Mouse (Mus musculus): ENCODE data around the gene Gpr39. TPM values are rescaled to one million over a fixed set of nuclear protein-coding genes. Genes with fewer than 3 reads are reported as not detected.

Gene Gpr39
- polyA plus RNA-seq, 1 experiment from 2014 or later: not detected

GRCm38 (mm10) chr1:125660151-125660550, 16.6 kb upstream of the Gpr39 start:
- Histone ChIP-seq H3K27me3 (ENCODE audit: control insufficient read depth, insufficient read depth, low read length) (no peaks in the 10 kb centered on the region), H3K9me3 (replicated peaks; ENCODE audit: control insufficient read depth, low read length) (no peaks in the 10 kb centered on the region), H3K4me2 (ENCODE audit: low read depth, low read length) (no peak overlapping the region), H3K36me3 (replicated peaks; ENCODE audit: control insufficient read depth, insufficient read depth, low read depth, low read length) (no peaks in the 10 kb centered on the region), H3K4me3 (ENCODE audit: low read depth, low read length) (no peak overlapping the region), H3K4me1 (ENCODE audit: control insufficient read depth, insufficient read depth, low read length) (no peaks in the 10 kb centered on the region), H3K9ac (replicated peaks; ENCODE audit: low read length) (no peak overlapping the region), H3K27ac (replicated peaks; ENCODE audit: low read depth, low read length) (no peak overlapping the region)
- DNase-seq (ENCODE audit: low spot score) (no peak), ATAC-seq (replicated peaks; ENCODE audit: insufficient number of reproducible peaks, low FRiP score, low TSS enrichment, low read depth) (no peak)
- 87% methylated on average over 4 of the region's 4 CpGs for WGBS

DNA sequence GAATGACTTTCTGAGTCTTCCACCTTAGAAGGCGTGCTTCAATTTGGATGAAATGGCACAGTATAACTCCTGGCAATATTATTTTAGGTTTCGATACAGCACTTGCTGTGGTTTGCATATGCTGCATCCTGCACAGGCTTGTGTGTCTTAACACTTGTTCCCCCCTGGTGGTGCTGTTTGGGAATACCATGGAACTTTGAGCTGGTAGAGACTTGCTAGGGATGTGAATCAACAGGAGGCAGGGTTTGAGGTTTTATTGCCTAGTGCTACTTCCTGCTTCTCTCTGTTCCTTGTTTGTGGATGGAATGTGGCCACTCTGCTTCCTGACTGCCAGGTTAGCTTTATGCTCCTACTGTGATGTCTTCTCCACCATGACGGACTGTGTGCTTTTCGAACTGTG, 15.9 kb upstream of the Gpr39 start:
- Histone ChIP-seq H3K4me3 (ENCODE audit: low read depth, low read length) (no peak overlapping the region), H3K27me3 (ENCODE audit: control insufficient read depth, insufficient read depth, low read length) (no peaks in the 10 kb centered on the region), H3K4me2 (ENCODE audit: low read depth, low read length) (no peak overlapping the region), H3K27ac (replicated peaks; ENCODE audit: low read depth, low read length) (no peak overlapping the region), H3K36me3 (replicated peaks; ENCODE audit: control insufficient read depth, insufficient read depth, low read depth, low read length) (no peaks in the 10 kb centered on the region), H3K4me1 (ENCODE audit: control insufficient read depth, insufficient read depth, low read length) (no peaks in the 10 kb centered on the region), H3K9me3 (replicated peaks; ENCODE audit: control insufficient read depth, low read length) (no peaks in the 10 kb centered on the region), H3K9ac (replicated peaks; ENCODE audit: low read length) (no peak overlapping the region)
- ATAC-seq (replicated peaks; ENCODE audit: insufficient number of reproducible peaks, low FRiP score, low TSS enrichment, low read depth) (no peak), DNase-seq (ENCODE audit: low spot score) (no peak)
- 90% methylated on average over 4 of the region's 4 CpGs for WGBS

GRCm38 (mm10) chr1:125662058-125662457, 14.7 kb upstream of the Gpr39 start:
- Histone ChIP-seq H3K9ac (replicated peaks; ENCODE audit: low read length) (no peak overlapping the region), H3K27me3 (ENCODE audit: control insufficient read depth, insufficient read depth, low read length) (no peaks in the 10 kb centered on the region), H3K4me1 (ENCODE audit: control insufficient read depth, insufficient read depth, low read length) (no peaks in the 10 kb centered on the region), H3K36me3 (replicated peaks; ENCODE audit: control insufficient read depth, insufficient read depth, low read depth, low read length) (no peaks in the 10 kb centered on the region), H3K9me3 (replicated peaks; ENCODE audit: control insufficient read depth, low read length) (no peaks in the 10 kb centered on the region), H3K4me3 (ENCODE audit: low read depth, low read length) (no peak overlapping the region), H3K27ac (replicated peaks; ENCODE audit: low read depth, low read length) (no peak overlapping the region), H3K4me2 (ENCODE audit: low read depth, low read length) (no peak overlapping the region)
- WGBS: 90% methylated on average over 2 of the region's 2 CpGs
- ATAC-seq (replicated peaks; ENCODE audit: insufficient number of reproducible peaks, low FRiP score, low TSS enrichment, low read depth): no peak
- no peak for DNase-seq (ENCODE audit: low spot score)

GRCm38 (mm10) chr1:125662660-125663059, 14.1 kb upstream of the Gpr39 start:
- Histone ChIP-seq H3K4me3 (ENCODE audit: low read depth, low read length) (no peak overlapping the region), H3K36me3 (replicated peaks; ENCODE audit: control insufficient read depth, insufficient read depth, low read depth, low read length) (no peaks in the 10 kb centered on the region), H3K4me2 (ENCODE audit: low read depth, low read length) (no peak overlapping the region), H3K4me1 (ENCODE audit: control insufficient read depth, insufficient read depth, low read length) (no peaks in the 10 kb centered on the region), H3K27me3 (ENCODE audit: control insufficient read depth, insufficient read depth, low read length) (no peaks in the 10 kb centered on the region), H3K27ac (replicated peaks; ENCODE audit: low read depth, low read length) (no peak overlapping the region), H3K9ac (replicated peaks; ENCODE audit: low read length) (no peak overlapping the region), H3K9me3 (replicated peaks; ENCODE audit: control insufficient read depth, low read length) (no peaks in the 10 kb centered on the region)
- 79% methylated on average over 5 of the region's 5 CpGs for whole genome bisulfite sequencing
- DNase-seq (ENCODE audit: low spot score) (no peak), ATAC-seq (replicated peaks; ENCODE audit: insufficient number of reproducible peaks, low FRiP score, low TSS enrichment, low read depth) (no peak)

- no peaks in the 10 kb centered on the region for H3K36me3 ChIP-seq (replicated peaks; ENCODE audit: control insufficient read depth, insufficient read depth, low read depth, low read length)
- no peak for DNase-seq (ENCODE audit: low spot score)
- no peaks in the 10 kb centered on the region for H3K27me3 ChIP-seq (ENCODE audit: control insufficient read depth, insufficient read depth, low read length)
- no peak overlapping the region for H3K4me3 ChIP-seq (ENCODE audit: low read depth, low read length)
- H3K9me3 ChIP-seq (replicated peaks; ENCODE audit: control insufficient read depth, low read length): no peaks in the 10 kb centered on the region
- H3K4me2 ChIP-seq (ENCODE audit: low read depth, low read length): no peak overlapping the region
- no peaks in the 10 kb centered on the region for H3K4me1 ChIP-seq (ENCODE audit: control insufficient read depth, insufficient read depth, low read length)
- no peak overlapping the region for H3K9ac ChIP-seq (replicated peaks; ENCODE audit: low read length)
- ATAC-seq (replicated peaks; ENCODE audit: insufficient number of reproducible peaks, low FRiP score, low TSS enrichment, low read depth): no peak
- H3K27ac ChIP-seq (replicated peaks; ENCODE audit: low read depth, low read length): no peak overlapping the region
- WGBS: 82% methylated on average over 4 of the region's 4 CpGs
Observed at GRCm38 (mm10) chr1:125663104-125663503, 13.7 kb upstream of the Gpr39 start.

DNA sequence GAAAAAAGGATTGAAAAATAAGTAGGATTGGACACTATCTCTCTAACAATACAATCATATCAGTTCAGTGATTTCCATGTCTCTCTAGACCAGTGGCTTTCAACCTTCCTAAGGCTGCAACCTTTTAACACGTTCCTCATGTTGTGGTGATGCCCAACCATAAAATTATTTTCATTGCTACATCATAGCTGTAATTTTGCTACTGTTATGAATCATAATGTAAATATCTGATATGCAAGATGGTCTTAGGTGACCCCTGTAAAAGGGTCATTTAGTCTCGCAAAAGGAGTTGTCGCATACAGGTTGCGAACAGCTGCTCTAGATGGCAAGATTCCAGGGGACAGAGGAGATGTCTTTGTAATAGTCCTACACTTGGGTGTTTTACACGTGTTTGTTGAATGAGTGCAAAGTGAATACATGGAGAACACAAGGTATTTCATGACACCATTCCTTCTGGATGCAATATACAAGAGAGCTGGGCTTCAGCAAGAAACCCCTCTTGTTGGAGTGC, 11.6 kb upstream of the Gpr39 start:
- H3K27ac ChIP-seq (replicated peaks; ENCODE audit: low read depth, low read length): no peak overlapping the region
- H3K36me3 ChIP-seq (replicated peaks; ENCODE audit: control insufficient read depth, insufficient read depth, low read depth, low read length): no peaks in the 10 kb centered on the region
- DNase-seq (ENCODE audit: low spot score) (no peak), ATAC-seq (replicated peaks; ENCODE audit: insufficient number of reproducible peaks, low FRiP score, low TSS enrichment, low read depth) (no peak)
- no peak overlapping the region for H3K4me3 ChIP-seq (ENCODE audit: low read depth, low read length)
- WGBS: 74% methylated on average over 5 of the region's 5 CpGs
- no peak overlapping the region for H3K9ac ChIP-seq (replicated peaks; ENCODE audit: low read length)
- H3K9me3 ChIP-seq (replicated peaks; ENCODE audit: control insufficient read depth, low read length): no peaks in the 10 kb centered on the region
- no peaks in the 10 kb centered on the region for H3K4me1 ChIP-seq (ENCODE audit: control insufficient read depth, insufficient read depth, low read length)
- H3K27me3 ChIP-seq (ENCODE audit: control insufficient read depth, insufficient read depth, low read length): no peaks in the 10 kb centered on the region
- no peak overlapping the region for H3K4me2 ChIP-seq (ENCODE audit: low read depth, low read length)

DNA sequence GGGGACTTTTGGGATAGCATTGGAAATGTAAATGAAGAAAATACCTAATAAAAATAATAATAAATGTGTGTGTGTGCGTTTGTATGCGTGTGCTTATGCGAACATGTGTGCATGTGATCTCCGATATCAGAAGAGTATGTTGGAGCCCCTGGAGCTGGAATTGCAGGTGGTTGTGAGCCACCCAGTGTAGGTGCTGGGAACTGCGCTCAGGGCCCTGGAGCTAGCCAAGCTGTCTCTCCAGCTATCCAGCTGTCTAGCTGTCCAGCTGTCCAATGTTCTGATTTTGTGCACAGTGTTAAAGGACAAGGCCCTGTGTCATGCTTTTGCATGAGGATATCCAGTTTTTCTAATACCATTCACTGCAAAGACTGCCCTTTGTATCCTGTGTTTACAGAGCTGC, 7.8 kb upstream of the Gpr39 start:
- H3K9me3 ChIP-seq (replicated peaks; ENCODE audit: control insufficient read depth, low read length): no peaks in the 10 kb centered on the region
- no peak for ATAC-seq (replicated peaks; ENCODE audit: insufficient number of reproducible peaks, low FRiP score, low TSS enrichment, low read depth)
- no peak overlapping the region for H3K4me2 ChIP-seq (ENCODE audit: low read depth, low read length)
- WGBS: 78% methylated on average over 5 of the region's 5 CpGs
- no peaks in the 10 kb centered on the region for H3K27me3 ChIP-seq (ENCODE audit: control insufficient read depth, insufficient read depth, low read length)
- no peaks in the 10 kb centered on the region for H3K36me3 ChIP-seq (replicated peaks; ENCODE audit: control insufficient read depth, insufficient read depth, low read depth, low read length)
- no peak overlapping the region for H3K4me3 ChIP-seq (ENCODE audit: low read depth, low read length)
- H3K9ac ChIP-seq (replicated peaks; ENCODE audit: low read length): no peak overlapping the region
- H3K4me1 ChIP-seq (ENCODE audit: control insufficient read depth, insufficient read depth, low read length): no peaks in the 10 kb centered on the region
- no peak overlapping the region for H3K27ac ChIP-seq (replicated peaks; ENCODE audit: low read depth, low read length)
- DNase-seq (ENCODE audit: low spot score): peak; percentile 13

GRCm38 (mm10) chr1:125675186-125675585, 1.6 kb upstream of the Gpr39 start:
- H3K4me1 ChIP-seq (ENCODE audit: control insufficient read depth, insufficient read depth, low read length): no peaks in the 10 kb centered on the region
- H3K27ac ChIP-seq (replicated peaks; ENCODE audit: low read depth, low read length): no peak overlapping the region
- H3K9me3 ChIP-seq (replicated peaks; ENCODE audit: control insufficient read depth, low read length): no peaks in the 10 kb centered on the region
- WGBS: 76% methylated on average over 1 of the region's 1 CpGs
- DNase-seq (ENCODE audit: low spot score) (no peak), ATAC-seq (replicated peaks; ENCODE audit: insufficient number of reproducible peaks, low FRiP score, low TSS enrichment, low read depth) (no peak)
- H3K27me3 ChIP-seq (ENCODE audit: control insufficient read depth, insufficient read depth, low read length): no peaks in the 10 kb centered on the region
- no peak overlapping the region for H3K4me2 ChIP-seq (ENCODE audit: low read depth, low read length)
- H3K36me3 ChIP-seq (replicated peaks; ENCODE audit: control insufficient read depth, insufficient read depth, low read depth, low read length): no peaks in the 10 kb centered on the region
- no peak overlapping the region for H3K9ac ChIP-seq (replicated peaks; ENCODE audit: low read length)
- H3K4me3 ChIP-seq (ENCODE audit: low read depth, low read length): no peak overlapping the region
